Mouse (Mus musculus) kidney, adult 2 months (tissue): ENCODE data around the gene Rerg. TPM values are rescaled to one million over a fixed set of nuclear protein-coding genes. Genes with fewer than 3 reads are reported as not detected.

Experiments
- DNase-seq: peaks from one replicate; pipeline ENCODE4 v3.0.0; 2021
- H3K27ac ChIP-seq: fragments of 200-500 bp; 2 replicates; pipeline ENCODE4 v1.5.1; 2012; ENCODE audit warnings: low read depth, low read length, control low read depth, inconsistent platforms; ENCODE audit not compliant: insufficient read depth
- H3K27me3 ChIP-seq: fragments of 200-500 bp; replicated peaks from 2 replicates; pipeline ENCODE4 v1.6.1; 2012; ENCODE audit warnings: mild to moderate bottlenecking, moderate library complexity, low read length, inconsistent platforms; ENCODE audit not compliant: control insufficient read depth, insufficient read depth
- H3K36me3 ChIP-seq: fragments of 200-500 bp; 2 replicates; pipeline ENCODE4 v1.6.1; 2012; ENCODE audit warnings: mild to moderate bottlenecking, moderate library complexity, low read length, inconsistent platforms; ENCODE audit not compliant: control insufficient read depth, insufficient read depth
- H3K4me1 ChIP-seq: fragments of 200-500 bp; 2 replicates; pipeline ENCODE4 v1.6.1; 2011; ENCODE audit warnings: low read length; ENCODE audit not compliant: control insufficient read depth, insufficient read depth
- H3K4me3 ChIP-seq: fragments of 200-500 bp; 2 replicates; pipeline ENCODE4 v1.5.1; 2011; ENCODE audit warnings: mild to moderate bottlenecking, low read depth, low read length, control low read depth; ENCODE audit not compliant: insufficient read depth
- CTCF ChIP-seq: fragments of 200-500 bp; conservative IDR thresholded peaks from 2 replicates; pipeline ENCODE4 v1.5.1; 2011; ENCODE audit warnings: low read depth, mild to moderate bottlenecking, control low read depth, low read length, moderate library complexity, mixed read lengths; ENCODE audit not compliant: insufficient read depth, insufficient read length
- POLR2A ChIP-seq: fragments of 200-500 bp; IDR thresholded peaks from one replicate; pipeline ENCODE4 v1.6.1; 2011; ENCODE audit warnings: low read depth, low read length, control low read depth
- WGBS: fragments of 180-500 bp; shearing (Covaris S2); methylation state at CpG from one replicate; pipeline ENCODE4 v1.1.7; 2018; 5-methylcytosine and 5-hydroxymethylcytosine counted together
- polyA plus RNA-seq: library from polyadenylated mRNA; depleted of rRNA; stranded (reverse); fragments of >200 nt; gene quantifications from 2 replicates; pipeline ENCODE4 v1.2.3, GENCODE M21; 2012

Rerg gene
- polyA plus RNA-seq, 1 experiment = 6.0 TPM

DNA sequence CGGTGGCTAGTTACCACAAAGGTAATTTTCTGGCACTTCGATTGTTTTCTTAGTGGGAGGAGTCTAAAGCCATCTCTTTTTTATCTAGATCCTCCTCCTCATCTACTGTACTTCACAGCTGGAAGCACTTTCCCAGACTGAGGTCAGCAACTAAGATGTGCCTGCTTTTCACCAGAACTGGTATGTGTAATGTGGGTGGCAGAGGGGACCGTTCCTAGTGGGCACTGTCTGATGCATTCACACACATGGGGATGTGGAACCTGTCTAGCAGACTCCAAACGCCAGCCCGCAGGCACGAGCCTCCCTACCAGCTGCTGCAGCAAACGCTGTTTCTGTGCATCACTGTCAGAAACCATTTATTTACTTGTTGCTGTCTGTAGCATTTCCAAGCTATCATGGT lies 31.3 kb upstream of the Rerg start:
- Histone ChIP-seq H3K27me3 (no peaks in the 10 kb centered on the region), H3K4me3 (no peak overlapping the region), H3K27ac (no peak overlapping the region), H3K4me1 (no peaks in the 10 kb centered on the region), H3K36me3 (no peaks in the 10 kb centered on the region)
- WGBS = 58% methylated on average over 7 of the region's 7 CpGs
- no peak for DNase-seq
- no peak for TF ChIP-seq POLR2A
- no peak for TF ChIP-seq CTCF

DNA sequence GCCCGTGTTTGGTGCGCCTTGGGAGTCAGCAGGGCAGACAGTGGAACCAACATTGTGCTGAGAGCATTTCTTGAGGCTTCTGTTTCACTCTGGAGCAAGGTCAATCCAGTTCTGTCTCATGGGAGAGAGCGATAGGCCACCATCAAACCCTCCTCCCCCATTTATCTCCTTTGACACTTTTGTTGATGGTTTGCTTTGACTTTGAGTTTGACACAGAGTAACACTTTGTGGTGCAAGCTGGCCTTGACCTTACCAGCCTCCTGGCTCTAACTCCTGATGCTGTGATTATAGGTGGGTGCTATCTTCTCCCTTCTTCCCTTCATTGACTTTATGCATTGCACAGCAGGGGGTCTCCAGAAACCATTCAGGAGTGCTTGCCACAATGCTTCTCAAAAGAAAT lies 30.9 kb upstream of the Rerg start:
- TF ChIP-seq CTCF (no peak), POLR2A (no peak)
- no peaks in the 10 kb centered on the region for H3K4me1 ChIP-seq
- H3K4me3 ChIP-seq = no peak overlapping the region
- H3K36me3 ChIP-seq = no peaks in the 10 kb centered on the region
- 84% methylated on average over 3 of the region's 3 CpGs for WGBS
- H3K27ac ChIP-seq = no peak overlapping the region
- H3K27me3 ChIP-seq = no peaks in the 10 kb centered on the region
- no peak for DNase-seq

DNA sequence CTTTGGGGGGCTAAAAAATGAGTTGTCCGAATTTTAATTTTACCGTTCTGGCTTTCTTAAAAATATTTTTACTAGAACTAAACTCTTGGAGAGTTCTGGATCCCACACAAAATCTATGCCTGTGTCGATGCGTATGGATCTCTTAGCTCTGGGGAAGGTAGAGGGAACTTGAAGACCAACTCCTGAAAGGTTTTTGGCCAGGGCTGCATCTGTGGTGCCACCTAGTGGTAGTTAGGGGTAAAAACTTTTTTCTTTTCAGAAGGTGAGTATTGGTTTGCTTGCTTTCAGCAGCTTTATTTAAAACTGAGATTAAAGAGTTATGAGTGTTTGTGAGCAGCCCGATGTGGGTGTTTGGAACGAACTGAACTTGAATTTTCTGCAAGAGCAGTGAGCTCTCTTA lies 21.8 kb upstream of the Rerg start:
- peak; percentile 54 for DNase-seq
- no peaks in the 10 kb centered on the region for H3K36me3 ChIP-seq
- no peak overlapping the region for H3K27ac ChIP-seq
- 15% methylated on average over 6 of the region's 6 CpGs for whole genome bisulfite sequencing
- no peaks in the 10 kb centered on the region for H3K4me1 ChIP-seq
- peak; percentile 64 for TF ChIP-seq CTCF
- no peak for TF ChIP-seq POLR2A
- no peak overlapping the region for H3K4me3 ChIP-seq
- H3K27me3 ChIP-seq = no peaks in the 10 kb centered on the region

DNA sequence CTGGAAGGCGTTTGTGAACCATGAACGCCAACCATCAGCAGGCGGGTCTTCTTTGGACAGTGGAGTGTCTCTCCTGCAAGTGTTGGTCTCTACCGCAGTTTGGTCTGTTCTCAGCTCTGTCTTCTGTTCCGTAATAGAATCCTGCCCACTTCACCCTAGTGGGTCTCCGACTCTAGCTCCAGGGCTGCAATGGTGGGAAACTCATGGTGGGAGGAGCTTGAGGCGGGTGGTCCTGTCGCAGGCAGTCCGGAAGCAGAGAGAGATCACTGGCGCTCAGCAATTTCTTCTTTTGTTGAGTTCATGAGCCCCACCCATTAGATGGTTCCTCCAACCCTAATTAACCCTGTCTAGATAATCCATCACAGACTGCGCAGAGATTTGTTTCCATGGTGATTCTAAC lies 20.7 kb upstream of the Rerg start:
- Histone ChIP-seq H3K27me3 (no peaks in the 10 kb centered on the region), H3K4me3 (no peak overlapping the region), H3K4me1 (no peaks in the 10 kb centered on the region), H3K27ac (no peak overlapping the region), H3K36me3 (no peaks in the 10 kb centered on the region)
- TF ChIP-seq CTCF = no peak
- no peak for TF ChIP-seq POLR2A
- no peak for DNase-seq
- 91% methylated on average over 11 of the region's 11 CpGs for WGBS

DNA sequence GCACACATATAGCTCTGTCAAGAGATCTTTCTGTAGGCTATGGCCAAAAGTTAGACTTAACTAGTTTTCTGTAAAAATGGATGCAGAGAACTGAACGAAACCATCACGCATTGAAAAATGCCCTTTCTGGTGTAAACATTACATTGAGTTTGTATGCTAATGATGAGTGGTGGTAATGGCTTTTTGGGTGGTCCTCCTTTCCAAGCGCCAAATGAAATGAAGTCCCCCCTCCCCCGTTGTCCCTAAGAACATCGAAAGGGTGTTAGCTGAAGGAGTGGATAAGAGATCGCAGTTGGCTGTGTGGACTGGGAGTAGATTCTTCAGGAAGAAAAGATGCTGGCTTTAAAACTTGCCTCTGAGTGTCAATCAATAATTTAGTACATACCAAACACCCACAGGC lies 20.3 kb upstream of the Rerg start:
- Histone ChIP-seq H3K4me3 (no peak overlapping the region), H3K27me3 (no peaks in the 10 kb centered on the region), H3K36me3 (no peaks in the 10 kb centered on the region), H3K4me1 (no peaks in the 10 kb centered on the region), H3K27ac (no peak overlapping the region)
- DNase-seq = no peak
- whole genome bisulfite sequencing = 88% methylated on average over 6 of the region's 6 CpGs
- TF ChIP-seq POLR2A = no peak
- TF ChIP-seq CTCF = no peak

DNA sequence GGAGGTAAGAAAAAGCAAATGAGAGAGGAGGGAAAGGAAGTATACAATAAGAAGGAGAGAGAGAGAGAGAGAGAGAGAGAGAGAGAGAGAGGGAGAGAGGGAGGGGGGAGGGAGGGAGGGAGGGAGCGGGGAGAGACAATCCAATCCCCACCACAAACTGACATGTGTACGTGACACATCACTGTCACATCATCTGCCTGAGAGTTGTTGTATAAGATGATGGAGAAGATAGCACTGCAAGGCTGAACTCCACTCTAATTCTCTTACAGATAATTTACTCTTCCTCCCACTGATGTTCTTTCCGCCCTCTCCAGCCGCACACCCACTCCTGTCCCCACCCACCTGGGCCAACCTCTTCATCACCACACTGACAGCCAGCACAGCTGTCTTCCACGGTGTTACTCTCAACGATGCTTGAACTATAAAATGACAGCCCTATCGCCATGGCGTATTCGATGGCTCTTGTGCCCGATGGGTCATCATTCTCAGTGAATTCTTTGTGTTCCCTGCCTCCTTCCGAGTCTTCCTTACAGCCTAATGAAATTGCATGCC lies 18.2 kb upstream of the Rerg start:
- 26% methylated on average over 10 of the region's 11 CpGs for WGBS
- H3K36me3 ChIP-seq = no peaks in the 10 kb centered on the region

DNA sequence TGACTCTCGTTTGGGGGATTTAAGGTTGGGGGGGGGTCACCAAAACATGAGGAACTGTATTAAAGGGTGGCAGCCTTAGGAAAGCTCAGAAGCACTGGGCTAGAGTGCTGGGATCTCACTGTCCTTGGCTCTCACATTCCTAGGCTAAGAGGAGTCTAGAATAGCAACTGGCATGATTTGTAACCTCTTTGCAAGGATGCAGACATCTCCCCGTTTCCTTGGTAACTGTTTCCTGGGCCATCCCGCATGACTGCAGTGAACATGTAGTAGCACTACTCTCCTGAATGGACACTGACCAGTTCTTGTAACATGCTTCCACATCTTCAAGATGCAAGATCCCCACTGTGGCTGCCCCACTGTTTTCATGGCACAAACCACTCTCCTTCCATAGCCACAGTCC lies 17.1 kb upstream of the Rerg start:
- Histone ChIP-seq H3K27me3 (no peaks in the 10 kb centered on the region; the same call in 1 of the 2 replicates), H3K4me1 (no peaks in the 10 kb centered on the region), H3K4me3 (no peak overlapping the region), H3K36me3 (no peaks in the 10 kb centered on the region), H3K27ac (no peak overlapping the region)
- 65% methylated on average over 3 of the region's 3 CpGs for WGBS
- no peak for TF ChIP-seq CTCF
- TF ChIP-seq POLR2A = no peak
- no peak for DNase-seq

More for the DNA sequence above, 18.2 kb upstream of the Rerg start:
- no peak for DNase-seq
- H3K27ac ChIP-seq = no peak overlapping the region
- TF ChIP-seq POLR2A = no peak
- no peak overlapping the region for H3K4me3 ChIP-seq
- H3K4me1 ChIP-seq = no peaks in the 10 kb centered on the region
- H3K27me3 ChIP-seq = no peaks in the 10 kb centered on the region
